Mouse (Mus musculus): ENCODE results near the gene Olfr142.
"Not testable (repeated sequence)": the region's sequence is repeated elsewhere in the genome, so short reads cannot be mapped to it uniquely, and the experiment has no call there.

The Olfr142 gene

DNA sequence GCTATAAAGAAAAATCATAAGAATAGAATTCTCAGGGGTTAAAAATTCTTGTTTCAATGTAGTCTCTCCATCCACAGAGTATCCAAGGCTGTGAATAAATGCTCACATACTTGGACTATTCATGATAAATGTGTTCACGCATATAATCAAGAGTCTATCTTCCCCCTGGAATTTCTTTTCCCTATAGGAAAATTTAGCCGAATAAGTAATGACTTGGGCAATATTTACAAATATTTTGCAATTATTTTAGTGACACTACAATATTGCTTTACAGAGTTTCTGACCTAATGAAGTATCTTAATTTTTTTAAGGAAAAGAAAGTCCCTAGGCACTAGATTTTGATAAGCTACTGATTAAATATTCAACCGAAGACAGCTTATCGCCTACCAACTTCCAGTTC, at the start of gene Olfr142:
Olfr142 (minus strand) TSS at position 101 of the 400 bp plus-strand sequence.
- no peak for DNase-seq

- no peak for DNase-seq
These were observed 35.3 kb upstream of the Olfr142 start, which contains the start of gene Olfr1272 for GRCm38 (mm10) chr2:90292741-90293140. Olfr1272 (minus strand) TSS chr2:90292841.

- no peak for DNase-seq
These were observed 13.5 kb upstream of the Olfr142 start, which contains the start of gene Olfr1271 for GRCm38 (mm10) chr2:90270932-90271331. Olfr1271 (minus strand) TSS chr2:90271032.

GRCm38 (mm10) chr2:90224393-90224792, 33.0 kb downstream of the Olfr142 start, which contains the start of gene Olfr1506:
Olfr1506 (minus strand) TSS chr2:90224493.
- DNase-seq, result not testable (repeated sequence)
